Mouse (Mus musculus): ENCODE data around the gene Acot5. TPM values are rescaled to one million over a fixed set of nuclear protein-coding genes. Genes with fewer than 3 reads are reported as not detected.
"Not testable (repeated sequence)": the region's sequence is repeated elsewhere in the genome, so short reads cannot be mapped to it uniquely, and the experiment has no call there.

Acot5 gene
- polyA plus RNA-seq, 1 experiment from 2014 or later, result not detected

GRCm38 (mm10) chr12:84100604-84101492 is 31.7 kb downstream of the Acot5 start, which contains the start of gene Acot6:
Gene Acot6 (plus strand): TSS chr12:84100654.
- peaks cover 25% of the 10 kb centered on the region for H3K4me1 ChIP-seq
- not testable (repeated sequence) for H3K27me3 ChIP-seq (replicated peaks); H3K36me3 ChIP-seq; H3K9me3 ChIP-seq (replicated peaks)
- peak; percentile 67 for ATAC-seq
- H3K4me3 ChIP-seq, result peak within 1 kb of the TSS; percentile 62
- H3K27ac ChIP-seq, result 0 out of 2 replicates have a peak within 1 kb of the TSS, but pooled peaks have one; percentile 25
- WGBS (ENCODE audit: insufficient replicate concordance), result under 1% methylated on average over 78 of the region's 80 CpGs
- H3K9ac ChIP-seq, result peak within 1 kb of the TSS; percentile 68
- H3K4me2 ChIP-seq, result peak within 1 kb of the TSS; percentile 89

- H3K27me3 ChIP-seq (replicated peaks), result peaks cover 8% of the 10 kb centered on the region; the same call in 1 of the 2 replicates
- H3K36me3 ChIP-seq, result no peaks in the 10 kb centered on the region
- peak overlapping the region; percentile 62 for H3K4me3 ChIP-seq
- peak overlapping the region; percentile 89 for H3K4me2 ChIP-seq
- no peaks in the 10 kb centered on the region for H3K9me3 ChIP-seq (replicated peaks)
- H3K27ac ChIP-seq, result no peak overlapping the region
- peak overlapping the region; percentile 68; the same call in 1 of the 2 replicates for H3K9ac ChIP-seq
- ATAC-seq, result no peak
- WGBS (ENCODE audit: insufficient replicate concordance), result 43% methylated on average over 2 of the region's 2 CpGs
- peaks cover 25% of the 10 kb centered on the region for H3K4me1 ChIP-seq
Observed at GRCm38 (mm10) chr12:84101493-84101845, 32.3 kb downstream of the Acot5 start.

- Histone ChIP-seq H3K4me3 (no peak overlapping the region), H3K27me3 (replicated peaks) (no peaks in the 10 kb centered on the region), H3K9ac (no peak overlapping the region), H3K36me3 (no peaks in the 10 kb centered on the region), H3K4me2 (no peak overlapping the region), H3K9me3 (replicated peaks) (no peaks in the 10 kb centered on the region), H3K27ac (no peak overlapping the region), H3K4me1 (0 out of 2 replicates have a peak, but pooled peaks cover under 1% of the 10 kb centered on the region)
- ATAC-seq, result no peak
- 73% methylated on average over 3 of the region's 3 CpGs for WGBS (ENCODE audit: insufficient replicate concordance)
Observed at GRCm38 (mm10) chr12:84107012-84107411, 37.9 kb downstream of the Acot5 start.

- Histone ChIP-seq H3K4me1 (no peaks in the 10 kb centered on the region), H3K4me2 (no peak overlapping the region), H3K36me3 (no peaks in the 10 kb centered on the region), H3K9me3 (replicated peaks) (no peaks in the 10 kb centered on the region), H3K27me3 (replicated peaks) (no peaks in the 10 kb centered on the region), H3K4me3 (no peak overlapping the region), H3K9ac (no peak overlapping the region), H3K27ac (no peak overlapping the region)
- ATAC-seq, result no peak
- 48% methylated on average over 1 of the region's 1 CpGs for WGBS (ENCODE audit: insufficient replicate concordance)
Observed at GRCm38 (mm10) chr12:84107692-84108091, 38.6 kb downstream of the Acot5 start.

GRCm38 (mm10) chr12:84109924-84110323 is 40.8 kb downstream of the Acot5 start:
- 79% methylated on average over 1 of the region's 1 CpGs for WGBS (ENCODE audit: insufficient replicate concordance)
- H3K4me1 ChIP-seq, result peaks cover 12% of the 10 kb centered on the region
- no peak overlapping the region for H3K9ac ChIP-seq
- no peak overlapping the region for H3K4me3 ChIP-seq
- H3K36me3 ChIP-seq, result no peaks in the 10 kb centered on the region
- no peak for ATAC-seq
- no peak overlapping the region for H3K27ac ChIP-seq
- no peak overlapping the region for H3K4me2 ChIP-seq
- no peaks in the 10 kb centered on the region for H3K27me3 ChIP-seq (replicated peaks)
- no peaks in the 10 kb centered on the region for H3K9me3 ChIP-seq (replicated peaks)

- no peak overlapping the region for H3K27ac ChIP-seq
- no peak for ATAC-seq
- no peaks in the 10 kb centered on the region for H3K9me3 ChIP-seq (replicated peaks)
- peaks cover 12% of the 10 kb centered on the region for H3K4me1 ChIP-seq
- no peak overlapping the region for H3K9ac ChIP-seq
- H3K27me3 ChIP-seq (replicated peaks), result no peaks in the 10 kb centered on the region
- H3K36me3 ChIP-seq, result no peaks in the 10 kb centered on the region
- H3K4me3 ChIP-seq, result no peak overlapping the region
- WGBS (ENCODE audit: insufficient replicate concordance), result 74% methylated on average over 4 of the region's 4 CpGs
- H3K4me2 ChIP-seq, result no peak overlapping the region
Observed at GRCm38 (mm10) chr12:84110814-84111213, 41.7 kb downstream of the Acot5 start.

- Histone ChIP-seq H3K27ac (no peak overlapping the region), H3K27me3 (replicated peaks) (no peaks in the 10 kb centered on the region), H3K36me3 (no peaks in the 10 kb centered on the region), H3K4me2 (peak overlapping the region; percentile 91), H3K9me3 (replicated peaks) (no peaks in the 10 kb centered on the region), H3K4me3 (peak overlapping the region; percentile 67), H3K9ac (no peak overlapping the region), H3K4me1 (peaks cover 12% of the 10 kb centered on the region)
- ATAC-seq, result no peak
- WGBS (ENCODE audit: insufficient replicate concordance), result 41% methylated on average over 6 of the region's 6 CpGs
Observed at GRCm38 (mm10) chr12:84113676-84114075, 44.6 kb downstream of the Acot5 start.

- Histone ChIP-seq H3K9me3 (replicated peaks) (no peaks in the 10 kb centered on the region), H3K9ac (peak within 1 kb of the TSS; percentile 57; the same call in 1 of the 2 replicates), H3K36me3 (no peaks in the 10 kb centered on the region), H3K4me2 (peak within 1 kb of the TSS; percentile 91), H3K4me1 (peaks cover 12% of the 10 kb centered on the region), H3K27me3 (replicated peaks) (no peaks in the 10 kb centered on the region), H3K4me3 (peak within 1 kb of the TSS; percentile 67), H3K27ac (no peak within 1 kb of the TSS)
- ATAC-seq, result peak; percentile 85
- WGBS (ENCODE audit: insufficient replicate concordance), result 2% methylated on average over 30 of the region's 35 CpGs
Observed at GRCm38 (mm10) chr12:84114153-84114994, 45.2 kb downstream of the Acot5 start, which contains the start of gene Dnal1. Gene Dnal1 (plus strand): TSS chr12:84114366.

GRCm38 (mm10) chr12:84119584-84119983 is 50.5 kb downstream of the Acot5 start:
- Histone ChIP-seq H3K4me3 (no peak overlapping the region), H3K36me3 (no peaks in the 10 kb centered on the region), H3K27me3 (replicated peaks) (no peaks in the 10 kb centered on the region), H3K9ac (no peak overlapping the region), H3K27ac (no peak overlapping the region), H3K9me3 (replicated peaks) (no peaks in the 10 kb centered on the region), H3K4me2 (no peak overlapping the region), H3K4me1 (peaks cover 3% of the 10 kb centered on the region)
- WGBS (ENCODE audit: insufficient replicate concordance), result 78% methylated on average over 5 of the region's 5 CpGs
- ATAC-seq, result no peak
